Mouse (Mus musculus): ENCODE results near the gene Pou6f1. TPM values are rescaled to one million over a fixed set of nuclear protein-coding genes. Genes with fewer than 3 reads are reported as not detected.

Pou6f1 gene
- polyA plus RNA-seq (2016; fragmentation: Nextera tagmentation; extraction: Ambion mirVana), result 3.7 and 5.4 TPM in 2 replicates

DNA sequence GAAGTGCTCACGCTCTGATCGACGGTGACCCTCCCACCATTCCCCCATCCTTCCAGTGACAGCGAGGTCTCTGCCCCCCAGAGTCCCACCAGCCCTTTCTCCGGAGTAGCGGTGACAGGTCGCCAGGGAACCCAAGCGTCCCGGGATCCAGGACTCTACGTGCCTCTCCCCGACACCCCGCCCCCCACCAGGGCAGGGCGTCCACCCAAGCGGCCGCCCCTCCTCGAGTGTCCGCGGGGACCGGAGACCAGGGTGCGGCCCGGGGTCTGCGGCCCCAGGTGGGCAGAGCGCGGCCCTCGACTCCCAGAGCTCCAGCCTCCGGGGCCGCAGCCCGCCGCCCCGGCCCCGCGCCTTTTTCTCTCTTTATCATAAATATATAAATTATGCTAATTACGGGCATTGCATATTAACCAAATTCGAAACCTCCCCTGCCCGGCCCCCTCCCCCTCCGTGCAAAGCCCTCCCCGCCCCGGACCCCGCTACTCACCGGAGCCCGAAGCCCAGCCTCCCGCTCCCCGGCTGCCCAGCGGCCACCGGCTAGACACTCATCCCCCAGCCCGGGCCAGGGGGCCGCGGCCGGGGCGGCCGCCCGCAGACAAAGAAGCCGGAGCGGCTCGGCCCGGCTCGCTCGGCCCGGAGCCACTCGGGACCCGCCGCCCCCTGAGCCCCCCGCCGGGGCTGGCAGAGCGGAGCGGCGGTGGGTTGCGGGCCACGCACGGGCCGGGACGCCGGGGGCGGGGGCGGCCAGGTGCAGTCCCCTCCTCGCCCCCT lies at the start of gene Pou6f1:
Gene Pou6f1, minus strand, starts transcription at position 709 of the 771 bp plus-strand sequence.
- under 1% methylated on average over 76 of the region's 76 CpGs for WGBS
- no peak for DNase-seq (ENCODE audit: low spot score)
- peak within 1 kb of the TSS; percentile 86 for H3K4me3 ChIP-seq
- peaks cover 79% of the 10 kb centered on the region for H3K27me3 ChIP-seq (replicated peaks; ENCODE audit: low read depth, poor library complexity, severe bottlenecking)
- no peaks in the 10 kb centered on the region for H3K36me3 ChIP-seq (replicated peaks)
- H3K9me3 ChIP-seq, result no peaks in the 10 kb centered on the region
- peak within 1 kb of the TSS; percentile 90 for H3K27ac ChIP-seq (replicated peaks)
- peaks cover 29% of the 10 kb centered on the region for H3K4me1 ChIP-seq

DNA sequence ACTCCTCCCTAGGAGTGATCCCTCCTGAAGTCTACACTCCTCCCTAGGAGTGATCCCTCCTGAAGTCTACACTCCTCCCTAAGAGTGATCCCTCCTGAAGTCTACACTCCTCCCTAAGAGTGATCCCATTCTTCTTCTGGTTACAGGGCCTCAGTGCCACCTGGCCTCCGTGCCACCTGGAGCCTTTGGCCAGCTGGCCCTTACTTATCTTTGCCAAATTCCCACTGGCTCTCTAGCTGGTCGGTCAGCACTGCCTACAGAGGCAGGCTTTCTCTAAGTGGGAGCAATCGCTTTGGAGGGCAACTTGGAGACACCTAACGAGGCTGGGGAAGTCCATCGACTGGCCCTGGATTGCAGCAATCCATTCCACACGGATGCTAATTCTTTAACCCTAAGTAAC lies 46.4 kb upstream of the Pou6f1 start:
- Histone ChIP-seq H3K36me3 (replicated peaks) (no peaks in the 10 kb centered on the region), H3K27ac (replicated peaks) (no peak overlapping the region), H3K4me1 (peaks cover 21% of the 10 kb centered on the region), H3K9me3 (no peaks in the 10 kb centered on the region), H3K4me3 (no peak overlapping the region), H3K27me3 (replicated peaks; ENCODE audit: low read depth, poor library complexity, severe bottlenecking) (0 out of 2 replicates have a peak, but pooled peaks cover 5% of the 10 kb centered on the region)
- no peak for DNase-seq (ENCODE audit: low spot score)
- 78% methylated on average over 6 of the region's 6 CpGs for WGBS

DNA sequence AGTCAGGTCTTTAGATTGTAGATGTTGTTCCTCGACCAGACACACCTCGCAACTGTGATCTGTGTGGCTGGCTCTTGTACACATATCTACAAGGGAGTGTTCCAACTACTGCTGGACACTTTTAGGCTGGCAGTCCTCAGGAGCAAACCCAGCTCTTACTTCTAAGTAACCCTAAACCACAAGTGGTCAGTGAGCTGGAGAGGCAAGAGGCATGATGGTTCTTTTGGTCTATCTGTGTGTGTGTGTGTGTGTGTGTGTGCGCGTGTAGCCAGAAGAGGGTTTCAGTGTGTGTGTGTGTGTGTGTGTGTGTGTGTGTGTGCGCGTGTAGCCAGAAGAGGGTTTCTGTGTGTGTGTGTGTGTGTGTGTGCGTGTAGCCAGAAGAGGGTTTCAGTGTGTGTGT lies 42.7 kb upstream of the Pou6f1 start:
- DNase-seq (ENCODE audit: low spot score), result no peak
- H3K4me1 ChIP-seq, result peaks cover 28% of the 10 kb centered on the region
- WGBS, result 94% methylated on average over 7 of the region's 7 CpGs
- no peak overlapping the region for H3K27ac ChIP-seq (replicated peaks)
- no peaks in the 10 kb centered on the region for H3K36me3 ChIP-seq (replicated peaks)
- no peak overlapping the region for H3K4me3 ChIP-seq
- no peaks in the 10 kb centered on the region for H3K9me3 ChIP-seq
- H3K27me3 ChIP-seq (replicated peaks; ENCODE audit: low read depth, poor library complexity, severe bottlenecking), result peaks cover 34% of the 10 kb centered on the region

DNA sequence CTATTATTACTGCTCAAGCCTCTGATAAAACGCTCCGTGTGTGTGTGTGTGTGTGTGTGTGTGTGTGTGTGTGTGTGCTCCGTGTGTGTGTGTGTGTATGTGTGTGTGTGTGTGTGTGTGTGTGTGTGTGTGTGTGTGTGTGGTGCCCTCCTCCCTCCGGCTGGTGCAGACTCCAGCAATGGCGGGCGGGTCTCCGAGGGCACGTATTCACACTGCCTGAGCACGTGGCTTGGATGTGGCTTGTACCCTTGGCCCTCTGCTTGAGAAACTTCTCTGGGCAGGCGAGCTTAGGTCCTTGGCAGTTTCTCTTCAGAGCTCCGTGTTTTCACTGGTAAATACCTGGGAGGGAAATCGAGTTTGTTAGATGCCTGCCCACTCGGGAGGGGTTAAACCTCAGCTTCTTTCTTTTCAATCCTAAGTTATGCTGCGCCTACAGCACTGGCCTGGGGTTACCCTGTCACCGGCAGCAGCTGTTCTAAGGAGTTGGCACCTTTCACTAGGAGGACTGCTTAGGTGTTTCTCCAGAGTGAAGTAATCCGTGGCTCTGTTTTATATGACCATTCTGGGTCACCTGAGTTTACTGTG lies 41.5 kb upstream of the Pou6f1 start:
- no peak overlapping the region for H3K4me3 ChIP-seq

DNA sequence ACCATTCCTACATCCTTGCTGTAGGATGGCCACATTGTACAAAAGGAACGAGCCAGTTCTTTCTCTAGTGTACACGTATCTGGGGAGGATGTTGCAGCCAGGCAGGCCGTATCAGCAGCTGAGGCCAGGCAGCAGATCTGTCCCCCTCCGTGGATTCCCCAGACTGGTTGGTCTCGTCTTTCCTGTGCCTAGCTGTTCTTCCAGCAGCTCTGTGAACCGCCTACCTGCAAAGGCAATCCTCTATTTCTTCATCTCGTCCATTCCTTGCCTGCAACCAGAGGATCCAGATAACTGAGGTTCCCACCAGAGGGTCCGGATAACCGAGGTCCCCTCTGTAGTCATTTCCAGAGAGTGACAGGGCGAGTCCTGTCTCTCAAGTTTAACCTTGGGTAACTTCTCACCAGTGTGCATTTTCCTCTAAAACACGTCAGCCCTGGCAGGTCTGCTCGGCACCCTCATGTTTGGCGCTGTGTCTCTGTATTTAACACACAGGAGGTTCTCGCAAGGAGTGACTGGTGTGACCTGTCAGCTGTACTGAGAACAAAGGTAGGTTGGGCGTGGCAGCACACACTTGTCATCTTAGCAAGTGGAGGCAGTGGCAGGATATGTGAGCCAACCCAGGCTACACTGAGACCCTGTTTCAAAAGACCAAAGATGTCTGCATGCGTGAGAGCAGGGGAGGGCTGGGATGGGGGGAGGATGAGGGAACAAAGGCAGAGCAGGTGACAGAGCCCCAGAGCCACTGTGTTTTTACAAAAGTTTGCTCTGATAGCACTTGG lies 40.4 kb upstream of the Pou6f1 start:
- Histone ChIP-seq H3K9me3 (no peaks in the 10 kb centered on the region), H3K27ac (replicated peaks) (no peak overlapping the region; the same call in 1 of the 2 replicates), H3K4me1 (peaks cover 39% of the 10 kb centered on the region), H3K4me3 (no peak overlapping the region), H3K36me3 (replicated peaks) (no peaks in the 10 kb centered on the region), H3K27me3 (replicated peaks; ENCODE audit: low read depth, poor library complexity, severe bottlenecking) (peaks cover 57% of the 10 kb centered on the region)
- no peak for DNase-seq (ENCODE audit: low spot score)
- 77% methylated on average over 16 of the region's 16 CpGs for WGBS

More for the DNA sequence above, 41.5 kb upstream of the Pou6f1 start:
- 80% methylated on average over 16 of the region's 16 CpGs for WGBS
- H3K4me1 ChIP-seq, result peaks cover 38% of the 10 kb centered on the region
- no peaks in the 10 kb centered on the region for H3K36me3 ChIP-seq (replicated peaks)
- H3K27me3 ChIP-seq (replicated peaks; ENCODE audit: low read depth, poor library complexity, severe bottlenecking), result peaks cover 45% of the 10 kb centered on the region
- no peak overlapping the region for H3K27ac ChIP-seq (replicated peaks)
- H3K9me3 ChIP-seq, result no peaks in the 10 kb centered on the region
- DNase-seq (ENCODE audit: low spot score), result no peak

DNA sequence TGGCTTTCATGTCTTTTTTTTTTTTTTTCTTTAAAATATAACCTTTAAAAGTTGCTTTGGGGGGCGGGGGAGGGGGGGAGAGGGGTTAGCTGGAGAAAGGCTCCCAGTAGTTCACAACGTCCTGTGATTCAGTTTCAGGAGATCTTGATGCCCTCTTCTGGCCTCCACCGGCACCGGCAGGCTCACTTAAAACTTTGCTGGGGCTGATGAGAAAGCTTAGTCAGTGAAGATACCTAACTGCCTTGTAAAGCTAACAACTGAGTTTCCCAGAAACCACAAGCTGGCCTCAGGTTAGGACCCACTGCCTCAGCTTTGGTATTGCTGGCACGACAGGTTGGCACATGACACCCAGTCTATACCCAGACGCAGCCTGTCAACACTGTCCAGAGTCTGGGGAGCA lies 37.9 kb upstream of the Pou6f1 start:
- WGBS, result 16% methylated on average over 6 of the region's 6 CpGs
- no peak overlapping the region for H3K27ac ChIP-seq (replicated peaks)
- peaks cover 77% of the 10 kb centered on the region for H3K27me3 ChIP-seq (replicated peaks; ENCODE audit: low read depth, poor library complexity, severe bottlenecking)
- no peaks in the 10 kb centered on the region for H3K36me3 ChIP-seq (replicated peaks)
- DNase-seq (ENCODE audit: low spot score), result peak; percentile 32
- H3K9me3 ChIP-seq, result no peaks in the 10 kb centered on the region
- H3K4me3 ChIP-seq, result no peak overlapping the region
- peaks cover 35% of the 10 kb centered on the region for H3K4me1 ChIP-seq

DNA sequence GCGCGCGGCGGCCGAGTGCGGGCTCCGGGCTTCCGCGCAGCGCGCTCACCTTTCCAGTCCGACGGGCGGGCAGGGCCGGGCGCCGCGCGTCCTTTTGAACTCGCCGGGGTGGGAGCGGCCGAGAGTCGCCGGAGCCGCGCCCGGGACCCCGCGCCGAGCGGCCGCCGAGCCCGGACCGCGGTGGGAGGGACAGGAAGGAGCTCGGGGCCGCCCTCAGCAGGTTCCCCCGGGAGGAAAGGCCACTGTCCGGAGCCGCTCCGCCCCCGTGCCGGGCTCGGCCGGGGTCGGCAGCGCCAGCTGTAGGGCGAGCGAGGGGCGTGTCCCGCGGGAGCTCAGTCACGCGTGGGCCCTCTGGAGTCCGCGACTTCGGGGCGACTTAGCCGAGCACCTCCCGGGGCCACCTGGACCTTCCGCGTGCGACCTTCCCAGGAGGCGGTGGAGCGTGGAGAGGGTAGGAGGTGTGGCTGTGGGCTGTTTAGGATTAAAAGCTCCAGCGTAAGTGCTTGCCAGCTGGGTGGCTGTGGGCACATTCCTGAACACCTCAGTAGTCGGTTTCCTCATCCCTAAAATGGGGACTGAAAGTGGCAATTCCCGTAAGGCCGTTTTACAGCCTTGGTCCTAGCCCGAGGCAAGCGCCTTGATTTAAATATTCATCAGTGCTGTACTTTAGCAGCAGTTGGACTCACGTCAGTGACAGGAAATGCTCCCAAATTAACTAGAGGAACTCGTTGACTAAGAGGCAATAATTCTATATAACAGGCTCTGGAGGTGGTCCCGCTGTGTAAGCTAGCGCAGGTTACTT lies 37.1 kb upstream of the Pou6f1 start, which contains the start of gene Smagp:
Gene Smagp, minus strand, starts transcription at position 241 of the 802 bp plus-strand sequence.
- Histone ChIP-seq H3K4me3 (peak within 1 kb of the TSS; percentile 65), H3K27ac (replicated peaks) (peak within 1 kb of the TSS; percentile 54; the same call in 1 of the 2 replicates), H3K9me3 (no peaks in the 10 kb centered on the region), H3K4me1 (peaks cover 35% of the 10 kb centered on the region), H3K27me3 (replicated peaks; ENCODE audit: low read depth, poor library complexity, severe bottlenecking) (peaks cover 83% of the 10 kb centered on the region), H3K36me3 (replicated peaks) (no peaks in the 10 kb centered on the region)
- WGBS, result under 1% methylated on average over 77 of the region's 77 CpGs
- peak; percentile 54 for DNase-seq (ENCODE audit: low spot score)

DNA sequence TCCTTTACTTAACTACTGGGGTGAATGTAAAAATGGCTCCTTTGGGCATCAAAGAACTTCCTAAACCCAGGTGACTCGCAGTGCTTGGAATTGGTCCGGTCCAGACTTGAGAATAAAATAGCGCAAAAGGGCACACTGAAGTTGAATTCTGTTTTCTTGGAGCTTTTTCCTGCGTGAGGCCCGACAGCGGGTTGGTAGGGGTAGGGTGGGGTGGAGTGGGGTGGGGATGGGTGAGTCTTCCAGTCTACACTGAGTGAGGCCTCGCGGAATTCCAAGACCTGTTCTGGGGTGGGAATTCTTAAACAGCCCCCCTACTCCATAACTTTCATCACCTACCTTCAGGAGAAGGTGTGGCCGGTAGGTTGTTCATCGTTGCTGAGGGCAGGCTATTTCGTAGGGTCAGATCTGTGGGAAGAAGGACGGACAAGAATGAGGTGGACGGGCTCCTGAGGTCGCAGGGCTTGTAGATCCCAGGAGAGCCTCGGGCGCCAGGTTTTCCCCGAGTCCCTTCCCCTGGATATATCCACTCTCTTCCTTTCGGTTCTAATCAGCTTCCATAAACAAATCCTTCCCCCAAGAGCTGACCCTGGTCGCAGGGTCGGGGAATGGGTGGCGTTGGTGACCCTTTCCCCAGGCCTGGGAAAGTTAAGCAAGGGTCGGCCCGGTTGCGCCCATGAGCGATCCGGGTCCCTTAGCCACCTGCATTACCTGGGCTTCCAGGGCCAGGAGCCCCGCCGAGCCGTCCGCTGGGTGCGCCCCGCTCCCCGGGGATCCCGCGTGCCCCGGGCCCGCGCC lies 36.3 kb upstream of the Pou6f1 start:
- Histone ChIP-seq H3K4me3 (peak overlapping the region; percentile 65), H3K36me3 (replicated peaks) (no peaks in the 10 kb centered on the region), H3K4me1 (peaks cover 33% of the 10 kb centered on the region), H3K27ac (replicated peaks) (peak overlapping the region; percentile 54; the same call in 1 of the 2 replicates), H3K9me3 (no peaks in the 10 kb centered on the region), H3K27me3 (replicated peaks; ENCODE audit: low read depth, poor library complexity, severe bottlenecking) (peaks cover 88% of the 10 kb centered on the region)
- WGBS, result 3% methylated on average over 38 of the region's 38 CpGs
- peak; percentile 58 for DNase-seq (ENCODE audit: low spot score)

DNA sequence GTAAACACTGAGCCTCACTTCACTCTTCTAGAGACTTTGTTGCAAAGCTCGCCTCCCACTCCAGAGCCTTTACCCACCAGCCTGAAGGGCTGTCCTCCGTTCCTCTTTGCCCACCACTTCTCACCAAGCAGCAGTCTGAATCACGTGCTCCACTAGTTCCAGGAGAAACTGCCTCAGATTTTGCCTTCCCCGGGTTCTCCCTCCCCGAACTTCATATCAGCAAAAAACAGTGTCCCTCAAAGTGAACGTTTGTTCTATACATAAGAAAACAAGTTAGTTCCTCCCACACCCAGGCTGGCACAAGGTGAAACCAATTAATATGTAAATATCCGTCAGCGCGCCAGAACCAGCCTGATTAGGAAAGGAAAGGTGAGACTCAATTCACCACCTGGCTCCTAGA lies 35.5 kb upstream of the Pou6f1 start:
- peak; percentile 14 for DNase-seq (ENCODE audit: low spot score)
- Histone ChIP-seq H3K4me3 (no peak overlapping the region), H3K36me3 (replicated peaks) (no peaks in the 10 kb centered on the region), H3K4me1 (peaks cover 25% of the 10 kb centered on the region), H3K9me3 (no peaks in the 10 kb centered on the region), H3K27ac (replicated peaks) (no peak overlapping the region), H3K27me3 (replicated peaks; ENCODE audit: low read depth, poor library complexity, severe bottlenecking) (peaks cover 83% of the 10 kb centered on the region)
- 11% methylated on average over 9 of the region's 9 CpGs for WGBS

DNA sequence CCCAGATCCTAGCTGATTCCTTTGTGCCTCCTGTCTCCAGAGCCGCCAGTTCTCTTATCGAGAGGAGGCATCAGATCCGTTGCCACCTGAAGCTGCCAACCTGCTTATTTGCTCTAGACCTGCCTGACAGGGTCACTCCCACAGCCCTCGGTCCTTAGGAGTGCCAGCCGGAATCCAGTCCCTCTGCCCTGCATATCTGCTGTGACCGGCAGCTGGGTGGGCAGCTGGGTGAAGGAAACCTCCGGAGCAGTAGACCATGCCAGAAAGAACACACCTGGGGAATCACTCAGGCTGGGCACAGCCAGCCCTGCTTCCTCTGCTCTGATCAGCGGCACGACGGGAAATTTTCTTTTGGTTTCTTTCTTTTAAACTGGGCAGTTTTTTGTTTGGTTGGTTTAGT lies 33.6 kb upstream of the Pou6f1 start:
- H3K27ac ChIP-seq (replicated peaks), result no peak overlapping the region
- no peak for DNase-seq (ENCODE audit: low spot score)
- no peaks in the 10 kb centered on the region for H3K36me3 ChIP-seq (replicated peaks)
- H3K9me3 ChIP-seq, result no peaks in the 10 kb centered on the region
- H3K4me1 ChIP-seq, result peaks cover 31% of the 10 kb centered on the region
- H3K27me3 ChIP-seq (replicated peaks; ENCODE audit: low read depth, poor library complexity, severe bottlenecking), result peaks cover 84% of the 10 kb centered on the region
- no peak overlapping the region for H3K4me3 ChIP-seq
- WGBS, result 83% methylated on average over 10 of the region's 10 CpGs

DNA sequence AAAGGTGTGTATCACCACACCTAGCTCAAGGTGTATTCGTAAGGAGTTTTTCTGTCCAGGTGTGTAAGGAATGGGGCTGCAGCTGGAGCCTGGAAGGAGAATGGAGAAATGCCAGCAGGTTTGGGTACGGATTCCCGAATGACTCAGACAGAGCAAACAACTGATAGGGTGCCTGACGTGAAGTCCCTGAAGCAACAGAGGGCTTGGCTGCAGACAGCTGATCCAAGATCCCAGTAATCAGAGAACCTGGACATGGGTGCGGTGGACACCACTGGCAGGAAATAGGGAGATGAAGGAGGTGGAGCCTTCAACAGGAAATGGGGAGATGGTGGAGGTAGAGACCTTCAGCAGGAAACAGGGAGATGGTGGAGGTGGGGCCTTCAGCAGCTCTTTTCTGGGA lies 32.5 kb upstream of the Pou6f1 start:
- Histone ChIP-seq H3K27me3 (replicated peaks; ENCODE audit: low read depth, poor library complexity, severe bottlenecking) (peaks cover 73% of the 10 kb centered on the region), H3K27ac (replicated peaks) (no peak overlapping the region), H3K4me3 (no peak overlapping the region), H3K4me1 (peaks cover 36% of the 10 kb centered on the region), H3K36me3 (replicated peaks) (no peaks in the 10 kb centered on the region), H3K9me3 (no peaks in the 10 kb centered on the region)
- 88% methylated on average over 5 of the region's 5 CpGs for WGBS
- DNase-seq (ENCODE audit: low spot score), result no peak

Data from embryonic facial prominence, embryonic 10.5 days (tissue).